Mouse (Mus musculus): ENCODE measurements around the gene Rsl24d1. TPM values are rescaled to one million over a fixed set of nuclear protein-coding genes. Genes with fewer than 3 reads are reported as not detected.

Rsl24d1 gene
- polyA plus RNA-seq, 1 experiment from 2014 or later: 103 TPM

- Histone ChIP-seq H3K27ac (no peak overlapping the region), H3K4me2 (ENCODE audit: low read length) (no peak overlapping the region), H3K27me3 (ENCODE audit: insufficient read depth, low read length) (no peaks in the 10 kb centered on the region), H3K9ac (ENCODE audit: low read depth, low read length) (no peak overlapping the region), H3K9me3 (replicated peaks; ENCODE audit: low read length) (no peaks in the 10 kb centered on the region), H3K4me3 (replicated peaks; ENCODE audit: low read depth, low read length) (no peak overlapping the region), H3K4me1 (replicated peaks; ENCODE audit: insufficient read depth, low read length) (no peaks in the 10 kb centered on the region), H3K36me3 (ENCODE audit: insufficient read depth, low read length) (no peaks in the 10 kb centered on the region)
- WGBS: 29% methylated on average over 17 of the region's 17 CpGs
- no peak for TF ChIP-seq CTCF (IDR thresholded peaks at IDR 0.05; ENCODE audit: low read depth)
- DNase-seq (ENCODE audit: low spot score) (peak; percentile 46), ATAC-seq (replicated peaks; ENCODE audit: low FRiP score, low read depth) (no peak; the same call in 1 of the 2 replicates)
Observed at GRCm38 (mm10) chr9:73094580-73094979, 18.6 kb upstream of the Rsl24d1 start.

GRCm38 (mm10) chr9:73097898-73098297, 15.3 kb upstream of the Rsl24d1 start:
- ATAC-seq (replicated peaks; ENCODE audit: low FRiP score, low read depth): no peak
- no peak overlapping the region for H3K9ac ChIP-seq (ENCODE audit: low read depth, low read length)
- H3K4me1 ChIP-seq (replicated peaks; ENCODE audit: insufficient read depth, low read length): no peaks in the 10 kb centered on the region
- DNase-seq (ENCODE audit: low spot score): no peak
- WGBS: 84% methylated on average over 2 of the region's 2 CpGs
- H3K4me3 ChIP-seq (replicated peaks; ENCODE audit: low read depth, low read length): no peak overlapping the region
- H3K36me3 ChIP-seq (ENCODE audit: insufficient read depth, low read length): no peaks in the 10 kb centered on the region
- no peaks in the 10 kb centered on the region for H3K27me3 ChIP-seq (ENCODE audit: insufficient read depth, low read length)
- no peak overlapping the region for H3K4me2 ChIP-seq (ENCODE audit: low read length)
- H3K9me3 ChIP-seq (replicated peaks; ENCODE audit: low read length): no peaks in the 10 kb centered on the region
- TF ChIP-seq CTCF (IDR thresholded peaks at IDR 0.05; ENCODE audit: low read depth): no peak
- no peak overlapping the region for H3K27ac ChIP-seq

GRCm38 (mm10) chr9:73101536-73101935, 11.7 kb upstream of the Rsl24d1 start, which contains the start of gene Khdc3:
Gene Khdc3, plus strand, starts transcription at chr9:73101836.
- Histone ChIP-seq H3K4me3 (replicated peaks; ENCODE audit: low read depth, low read length) (no peak within 1 kb of the TSS), H3K4me1 (replicated peaks; ENCODE audit: insufficient read depth, low read length) (no peaks in the 10 kb centered on the region), H3K9ac (ENCODE audit: low read depth, low read length) (no peak within 1 kb of the TSS), H3K4me2 (ENCODE audit: low read length) (no peak within 1 kb of the TSS), H3K36me3 (ENCODE audit: insufficient read depth, low read length) (no peaks in the 10 kb centered on the region), H3K9me3 (replicated peaks; ENCODE audit: low read length) (no peaks in the 10 kb centered on the region), H3K27ac (no peak within 1 kb of the TSS), H3K27me3 (ENCODE audit: insufficient read depth, low read length) (no peaks in the 10 kb centered on the region)
- no peak for TF ChIP-seq CTCF (IDR thresholded peaks at IDR 0.05; ENCODE audit: low read depth)
- ATAC-seq (replicated peaks; ENCODE audit: low FRiP score, low read depth) (no peak), DNase-seq (ENCODE audit: low spot score) (no peak)
- 86% methylated on average over 5 of the region's 5 CpGs for WGBS

- WGBS: 93% methylated on average over 4 of the region's 4 CpGs
- no peak for ATAC-seq (replicated peaks; ENCODE audit: low FRiP score, low read depth)
- Histone ChIP-seq H3K27me3 (ENCODE audit: insufficient read depth, low read length) (no peaks in the 10 kb centered on the region), H3K36me3 (ENCODE audit: insufficient read depth, low read length) (no peaks in the 10 kb centered on the region), H3K27ac (no peak within 1 kb of the TSS), H3K4me1 (replicated peaks; ENCODE audit: insufficient read depth, low read length) (no peaks in the 10 kb centered on the region), H3K9ac (ENCODE audit: low read depth, low read length) (peak within 1 kb of the TSS; percentile 54), H3K4me3 (replicated peaks; ENCODE audit: low read depth, low read length) (peak within 1 kb of the TSS; percentile 31), H3K9me3 (replicated peaks; ENCODE audit: low read length) (no peaks in the 10 kb centered on the region), H3K4me2 (ENCODE audit: low read length) (peak within 1 kb of the TSS; percentile 63)
- no peak for TF ChIP-seq CTCF (IDR thresholded peaks at IDR 0.05; ENCODE audit: low read depth)
- DNase-seq (ENCODE audit: low spot score): no peak
Observed at GRCm38 (mm10) chr9:73102181-73102580, 11.0 kb upstream of the Rsl24d1 start, which contains the start of gene Gm20509. Gene Gm20509, plus strand, starts transcription at chr9:73102470.

GRCm38 (mm10) chr9:73103159-73103879, 9.9 kb upstream of the Rsl24d1 start:
- no peak for TF ChIP-seq CTCF (IDR thresholded peaks at IDR 0.05; ENCODE audit: low read depth)
- Histone ChIP-seq H3K27me3 (ENCODE audit: insufficient read depth, low read length) (no peaks in the 10 kb centered on the region), H3K4me2 (ENCODE audit: low read length) (peak overlapping the region; percentile 63), H3K36me3 (ENCODE audit: insufficient read depth, low read length) (no peaks in the 10 kb centered on the region), H3K9me3 (replicated peaks; ENCODE audit: low read length) (no peaks in the 10 kb centered on the region), H3K4me1 (replicated peaks; ENCODE audit: insufficient read depth, low read length) (no peaks in the 10 kb centered on the region), H3K9ac (ENCODE audit: low read depth, low read length) (peak overlapping the region; percentile 54), H3K4me3 (replicated peaks; ENCODE audit: low read depth, low read length) (peak overlapping the region; percentile 31), H3K27ac (no peak overlapping the region)
- peak; percentile 23 for DNase-seq (ENCODE audit: low spot score)
- peak; percentile 74 for ATAC-seq (replicated peaks; ENCODE audit: low FRiP score, low read depth)
- 5% methylated on average over 60 of the region's 60 CpGs for WGBS

GRCm38 (mm10) chr9:73103880-73104198, 9.4 kb upstream of the Rsl24d1 start:
- Histone ChIP-seq H3K4me1 (replicated peaks; ENCODE audit: insufficient read depth, low read length) (no peaks in the 10 kb centered on the region), H3K27ac (no peak overlapping the region), H3K27me3 (ENCODE audit: insufficient read depth, low read length) (no peaks in the 10 kb centered on the region), H3K4me3 (replicated peaks; ENCODE audit: low read depth, low read length) (peak overlapping the region; percentile 31), H3K9ac (ENCODE audit: low read depth, low read length) (peak overlapping the region; percentile 54), H3K4me2 (ENCODE audit: low read length) (peak overlapping the region; percentile 63), H3K36me3 (ENCODE audit: insufficient read depth, low read length) (no peaks in the 10 kb centered on the region), H3K9me3 (replicated peaks; ENCODE audit: low read length) (no peaks in the 10 kb centered on the region)
- ATAC-seq (replicated peaks; ENCODE audit: low FRiP score, low read depth) (no peak; the same call in 1 of the 2 replicates), DNase-seq (ENCODE audit: low spot score) (no peak)
- TF ChIP-seq CTCF (IDR thresholded peaks at IDR 0.05; ENCODE audit: low read depth): no peak
- WGBS: 45% methylated on average over 5 of the region's 5 CpGs
